Mouse (Mus musculus) embryonic facial prominence, embryonic 14.5 days (tissue): ENCODE data around the gene Rcn3. TPM values are rescaled to one million over a fixed set of nuclear protein-coding genes. Genes with fewer than 3 reads are reported as not detected.
A peak's percentile ranks its signal among the peaks of the same experiment; 100 is the strongest.
"Not testable (repeated sequence)": the region's sequence is repeated elsewhere in the genome, so short reads cannot be mapped to it uniquely, and the experiment has no call there.

Experiments
- ATAC-seq: fragments of 200-750 bp; cut with Nextera tagmentation; 2 replicates; pipeline ENCODE4 v1.8.0; 2017; ENCODE audit warnings: low read depth, moderate number of reproducible peaks, moderate TSS enrichment
- DNase-seq: peaks from one replicate; pipeline ENCODE4 v3.0.0-alpha.2; 2015; ENCODE audit warnings: low spot score
- H3K27ac ChIP-seq: fragments of 300-500 bp; sonication (generic); replicated peaks from 2 replicates; pipeline ENCODE4 v1.5.1; 2014; ENCODE audit warnings: low read depth, mild to moderate bottlenecking, low read length, moderate library complexity
- H3K27me3 ChIP-seq: fragments of 300-500 bp; sonication (generic); replicated peaks from 2 replicates; pipeline ENCODE4 v1.6.1; 2014; ENCODE audit warnings: low read length; ENCODE audit not compliant: control insufficient read depth, insufficient read depth
- H3K36me3 ChIP-seq: fragments of 300-500 bp; sonication (generic); 2 replicates; pipeline ENCODE4 v1.6.1; 2014; ENCODE audit warnings: low read length, mixed read lengths; ENCODE audit not compliant: control insufficient read depth, insufficient read depth
- H3K4me1 ChIP-seq: fragments of 300-500 bp; sonication (generic); 2 replicates; pipeline ENCODE4 v1.6.1; 2014; ENCODE audit warnings: antibody characterized with exemption, low read length; ENCODE audit not compliant: control insufficient read depth, insufficient read depth
- H3K4me2 ChIP-seq: fragments of 300-500 bp; sonication (generic); 2 replicates; pipeline ENCODE4 v1.6.1; 2014; ENCODE audit warnings: low read depth, mild to moderate bottlenecking, low read length, moderate library complexity, mixed read lengths
- H3K4me3 ChIP-seq: fragments of 300-500 bp; sonication (generic); 2 replicates; pipeline ENCODE4 v1.5.1; 2014; ENCODE audit warnings: low read depth, mild to moderate bottlenecking, low read length
- H3K9ac ChIP-seq: fragments of 300-500 bp; sonication (generic); 2 replicates; pipeline ENCODE4 v1.6.1; 2014; ENCODE audit warnings: low read depth, mild to moderate bottlenecking, low read length, moderate library complexity, mixed read lengths
- H3K9me3 ChIP-seq: fragments of 300-500 bp; sonication (generic); 2 replicates; pipeline ENCODE4 v1.6.1; 2016; ENCODE audit warnings: low read length; ENCODE audit not compliant: control insufficient read depth
- WGBS: fragments of 180-500 bp; shearing (Covaris S2); extraction: QIAGEN DNeasy Blood & Tissue Kit; methylation state at CpG from one replicate; pipeline ENCODE4 v1.1.7; 2014; 5-methylcytosine and 5-hydroxymethylcytosine counted together
- polyA plus RNA-seq: library from polyadenylated mRNA; unstranded; fragments of >200 nt; fragmentation: Nextera tagmentation; extraction: Ambion mirVana; gene quantifications from 2 replicates; pipeline ENCODE4 v1.2.1, GENCODE M21; 2014

Rcn3 gene
- polyA plus RNA-seq, 1 experiment from 2014 or later, result 592 TPM

DNA sequence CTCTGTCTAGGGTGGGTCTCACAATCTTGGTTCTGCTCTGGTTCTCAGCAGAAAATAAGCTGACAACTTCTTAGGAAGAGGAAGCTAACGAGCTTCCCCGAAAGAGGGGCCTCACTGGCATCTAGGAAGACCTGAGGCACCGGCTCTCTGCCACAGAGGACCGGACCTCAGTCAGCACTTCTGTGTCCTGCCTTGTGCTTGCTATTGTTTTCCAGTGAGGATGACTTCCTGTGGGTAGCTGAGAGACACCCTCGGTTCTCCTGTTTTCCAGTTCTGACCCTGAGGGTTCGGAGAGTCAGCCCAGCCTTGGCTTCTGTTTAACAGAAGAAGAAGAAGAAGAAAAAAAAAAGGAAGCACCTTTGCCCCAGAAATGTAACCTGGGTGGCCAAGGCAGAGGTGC is 5.5 kb upstream of the Rcn3 start:
- H3K4me2 ChIP-seq, result no peak overlapping the region
- ATAC-seq, result no peak
- H3K9me3 ChIP-seq, result no peaks in the 10 kb centered on the region
- no peak for DNase-seq
- peaks cover 9% of the 10 kb centered on the region for H3K4me1 ChIP-seq
- H3K27ac ChIP-seq, result no peak overlapping the region
- peaks cover 16% of the 10 kb centered on the region for H3K36me3 ChIP-seq
- WGBS, result 47% methylated on average over 6 of the region's 6 CpGs
- no peak overlapping the region for H3K9ac ChIP-seq
- H3K4me3 ChIP-seq, result no peak overlapping the region
- H3K27me3 ChIP-seq, result no peaks in the 10 kb centered on the region

GRCm38 (mm10) chr7:45095965-45096364 is 3.9 kb upstream of the Rcn3 start:
- H3K9ac ChIP-seq, DNase-seq, H3K9me3 ChIP-seq, H3K27me3 ChIP-seq, ATAC-seq, H3K4me3 ChIP-seq, H3K27ac ChIP-seq, H3K4me1 ChIP-seq, H3K4me2 ChIP-seq: not testable (repeated sequence)
- WGBS, result 93% methylated on average over 14 of the region's 14 CpGs
- H3K36me3 ChIP-seq, result peaks cover 16% of the 10 kb centered on the region

DNA sequence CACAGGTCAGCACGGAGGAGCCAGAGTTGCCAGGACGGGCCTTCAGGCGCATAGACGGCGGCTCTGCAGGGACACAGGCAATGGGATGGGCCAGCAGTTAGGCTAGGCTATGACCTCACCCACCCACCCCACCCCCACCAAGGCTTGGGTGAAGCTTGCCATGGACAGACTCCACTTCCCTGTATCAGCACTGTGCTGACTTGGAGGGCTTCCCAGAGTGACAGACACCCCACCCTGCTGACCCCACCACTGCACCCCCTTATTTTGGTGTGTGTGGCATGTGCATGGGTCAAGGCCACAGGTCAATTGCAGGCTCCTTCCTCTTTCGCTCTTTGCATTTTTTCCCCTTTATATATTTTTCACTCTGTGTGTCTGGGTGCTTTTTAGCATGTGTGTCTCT is 3.3 kb upstream of the Rcn3 start:
- no peaks in the 10 kb centered on the region for H3K27me3 ChIP-seq
- H3K4me3 ChIP-seq, result no peak overlapping the region
- DNase-seq (no peak), ATAC-seq (no peak)
- H3K4me2 ChIP-seq, result no peak overlapping the region
- no peak overlapping the region for H3K27ac ChIP-seq
- H3K4me1 ChIP-seq, result peaks cover 8% of the 10 kb centered on the region
- H3K36me3 ChIP-seq, result peaks cover 16% of the 10 kb centered on the region
- 77% methylated on average over 6 of the region's 6 CpGs for WGBS
- no peaks in the 10 kb centered on the region for H3K9me3 ChIP-seq
- no peak overlapping the region for H3K9ac ChIP-seq

DNA sequence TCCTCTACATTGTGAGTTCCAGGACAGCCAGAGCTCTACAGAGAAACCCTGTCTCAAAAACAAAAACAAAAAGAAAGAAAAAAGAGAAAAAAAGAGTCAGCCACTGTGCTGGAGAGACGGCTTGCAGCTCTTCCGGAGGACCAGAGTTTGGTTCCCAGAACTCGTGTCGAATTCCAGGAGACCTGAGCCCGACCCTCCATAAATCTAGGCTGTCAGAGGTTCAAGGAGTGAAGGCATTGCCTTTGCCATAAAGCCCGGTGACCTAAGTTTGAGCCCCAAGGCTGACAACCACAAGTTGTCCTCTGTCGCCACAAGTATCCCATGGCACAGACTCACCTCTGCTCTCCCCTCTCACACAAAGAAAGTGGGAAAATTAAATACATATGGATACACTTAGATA is 2.1 kb upstream of the Rcn3 start:
- H3K27ac ChIP-seq, result peak overlapping the region; percentile 97
- no peak overlapping the region for H3K9ac ChIP-seq
- peaks cover 14% of the 10 kb centered on the region for H3K36me3 ChIP-seq
- no peak overlapping the region for H3K4me2 ChIP-seq
- 31% methylated on average over 7 of the region's 7 CpGs for WGBS
- H3K9me3 ChIP-seq, result no peaks in the 10 kb centered on the region
- DNase-seq (no peak), ATAC-seq (no peak)
- H3K4me3 ChIP-seq, result no peak overlapping the region
- H3K4me1 ChIP-seq, result peaks cover 12% of the 10 kb centered on the region
- H3K27me3 ChIP-seq, result no peaks in the 10 kb centered on the region

GRCm38 (mm10) chr7:45093516-45093905 is 1.5 kb upstream of the Rcn3 start:
- peak overlapping the region; percentile 97 for H3K27ac ChIP-seq
- ATAC-seq (no peak), DNase-seq (no peak)
- 40% methylated on average over 18 of the region's 18 CpGs for WGBS
- H3K4me2 ChIP-seq, result peak overlapping the region; percentile 70; the same call in 1 of the 2 replicates
- H3K27me3 ChIP-seq, result no peaks in the 10 kb centered on the region
- H3K4me3 ChIP-seq, result no peak overlapping the region
- H3K9ac ChIP-seq, result no peak overlapping the region
- peaks cover 12% of the 10 kb centered on the region for H3K4me1 ChIP-seq
- H3K36me3 ChIP-seq, result peaks cover 19% of the 10 kb centered on the region
- H3K9me3 ChIP-seq, result no peaks in the 10 kb centered on the region

DNA sequence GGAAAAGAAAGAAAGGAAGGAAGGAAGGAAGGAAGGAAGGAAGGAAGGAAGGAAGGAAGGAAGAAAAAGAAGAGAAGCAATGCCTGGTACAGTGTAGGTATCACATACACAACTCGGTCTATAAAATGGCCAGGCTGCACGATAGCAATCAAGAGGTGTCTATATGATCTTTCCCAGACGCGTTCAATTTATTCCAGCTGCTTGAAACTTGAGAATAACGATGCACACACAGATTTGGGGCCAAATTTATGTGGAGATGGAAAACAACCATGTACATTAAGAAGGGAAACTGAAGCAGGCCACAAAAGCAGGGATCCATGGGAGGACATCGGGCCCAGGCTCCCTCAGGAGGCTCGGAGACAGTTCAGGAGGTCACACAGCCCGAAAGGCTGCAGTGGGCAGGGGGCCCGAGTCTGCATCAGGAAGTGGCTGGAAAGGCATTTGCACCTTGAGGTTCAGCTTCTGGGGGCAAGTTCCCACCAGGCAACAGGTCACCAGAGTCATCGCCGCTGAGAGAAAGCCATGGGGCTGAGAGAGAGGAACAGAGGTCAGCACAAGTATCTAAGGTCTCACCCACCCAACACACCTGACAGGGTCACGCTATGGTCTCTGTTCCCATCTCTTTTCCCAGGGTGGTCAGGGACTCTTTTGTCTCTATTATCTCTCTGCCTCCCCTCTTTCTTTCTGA is 951 bp upstream of the Rcn3 start:
- H3K4me3 ChIP-seq, result no peak overlapping the region

GRCm38 (mm10) chr7:45091001-45091990 is 725 bp downstream of the Rcn3 start:
- peak overlapping the region; percentile 70 for H3K4me2 ChIP-seq
- H3K9ac ChIP-seq, result peak overlapping the region; percentile 87
- H3K36me3 ChIP-seq, result peaks cover 33% of the 10 kb centered on the region
- ATAC-seq, result peak; percentile 50
- no peaks in the 10 kb centered on the region for H3K27me3 ChIP-seq
- WGBS, result 9% methylated on average over 35 of the region's 35 CpGs
- H3K4me1 ChIP-seq, result peaks cover 12% of the 10 kb centered on the region
- DNase-seq, result peak; percentile 61
- no peaks in the 10 kb centered on the region for H3K9me3 ChIP-seq
- peak overlapping the region; percentile 67 for H3K4me3 ChIP-seq
- H3K27ac ChIP-seq, result peak overlapping the region; percentile 97

More for the DNA sequence above, 951 bp upstream of the Rcn3 start:
- peaks cover 24% of the 10 kb centered on the region for H3K36me3 ChIP-seq
- H3K9me3 ChIP-seq, result no peaks in the 10 kb centered on the region
- H3K27ac ChIP-seq, result peak overlapping the region; percentile 97
- H3K4me1 ChIP-seq, result peaks cover 12% of the 10 kb centered on the region
- 35% methylated on average over 12 of the region's 12 CpGs for WGBS
- H3K9ac ChIP-seq, result no peak overlapping the region
- peak overlapping the region; percentile 70 for H3K4me2 ChIP-seq
- DNase-seq, result peak; percentile 82
- no peaks in the 10 kb centered on the region for H3K27me3 ChIP-seq
- ATAC-seq, result no peak

DNA sequence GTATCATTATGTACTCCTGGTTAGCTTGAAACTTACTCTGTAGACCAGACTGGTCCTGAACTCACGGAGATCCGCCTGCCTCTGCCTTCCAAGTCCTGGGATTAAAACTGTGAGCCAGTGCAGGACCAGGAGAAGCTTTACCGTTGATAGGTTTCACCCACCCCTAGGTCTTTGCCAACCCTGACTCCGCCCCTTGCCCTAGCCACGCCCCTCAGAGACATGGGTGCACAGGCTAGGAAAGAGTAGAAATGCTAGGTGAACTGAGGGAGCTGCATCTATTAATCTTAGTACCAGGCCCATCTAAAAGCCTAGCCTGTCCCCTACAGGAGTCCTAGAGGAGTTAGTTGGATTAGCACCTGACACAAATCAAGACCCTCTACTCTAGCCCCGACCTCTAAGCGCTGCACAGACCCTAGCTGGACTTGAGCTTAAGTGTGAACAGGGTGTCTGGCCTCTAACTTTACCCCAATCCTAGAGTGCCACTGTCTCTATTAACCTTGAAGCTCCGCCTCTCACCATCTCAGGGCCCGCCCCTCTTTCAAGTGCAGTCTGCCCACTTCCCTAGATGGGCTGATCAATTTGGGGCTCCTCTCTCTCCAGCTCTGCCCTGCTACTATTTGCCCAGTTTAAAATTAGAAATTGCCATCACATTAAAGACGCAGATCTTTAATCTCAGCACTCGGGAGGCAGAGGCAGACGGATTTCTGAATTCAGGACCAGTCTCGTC is 1.6 kb downstream of the Rcn3 start:
- no peak for ATAC-seq
- Histone ChIP-seq H3K9me3 (no peaks in the 10 kb centered on the region), H3K9ac (peak overlapping the region; percentile 87), H3K4me1 (peaks cover 12% of the 10 kb centered on the region), H3K27ac (peak overlapping the region; percentile 97), H3K4me3 (peak overlapping the region; percentile 67), H3K4me2 (peak overlapping the region; percentile 70), H3K27me3 (no peaks in the 10 kb centered on the region), H3K36me3 (peaks cover 36% of the 10 kb centered on the region)
- WGBS, result 80% methylated on average over 13 of the region's 13 CpGs
- no peak for DNase-seq
